Mouse (Mus musculus) mouse trophoblast stem cell (cell line): ENCODE results near the gene Kifc1.
"Not testable (repeated sequence)": the region's sequence is repeated elsewhere in the genome, so short reads cannot be mapped to it uniquely, and the experiment has no call there.

Experiments used
- in situ Hi-C, 2 experiments: fragments of 300-500 bp; cut with MseI, MboI; formaldehyde crosslinking; loops; 2 replicates in 1 of 2; 3 replicates in 1 of 2; pipeline ENCODE4 v1.15.1; 2025

Kifc1 gene

GRCm38 (mm10) chr17:33902079-33902478, 11.6 kb upstream of the Kifc1 start:
- in situ Hi-C loops = no loop called here

- in situ Hi-C loops = no loop called here
Observed at GRCm38 (mm10) chr17:33901653-33902052, 11.2 kb upstream of the Kifc1 start.

GRCm38 (mm10) chr17:33900989-33901314, 10.5 kb upstream of the Kifc1 start:
- in situ Hi-C loops = no loop called here

- in situ Hi-C loops = no loop called here
Observed at GRCm38 (mm10) chr17:33900281-33900988, 10.0 kb upstream of the Kifc1 start.

GRCm38 (mm10) chr17:33899642-33900041, 9.2 kb upstream of the Kifc1 start:
- in situ Hi-C loops = no loop called here

- in situ Hi-C loops = not testable (repeated sequence)
Observed at GRCm38 (mm10) chr17:33898193-33898592, 7.7 kb upstream of the Kifc1 start.

- in situ Hi-C loops = no loop called here
Observed at GRCm38 (mm10) chr17:33897114-33897794, 6.8 kb upstream of the Kifc1 start.

GRCm38 (mm10) chr17:33893011-33893410, 2.5 kb upstream of the Kifc1 start:
- in situ Hi-C loops = not testable (repeated sequence)

- in situ Hi-C loops = no loop called here
Observed at GRCm38 (mm10) chr17:33892429-33892828, 2.0 kb upstream of the Kifc1 start.

- in situ Hi-C loops = not testable (repeated sequence)
Observed at GRCm38 (mm10) chr17:33891892-33892291, 1.4 kb upstream of the Kifc1 start.

GRCm38 (mm10) chr17:33891357-33891756, 896 bp upstream of the Kifc1 start:
- in situ Hi-C loops = no loop called here

- in situ Hi-C loops = not testable (repeated sequence)
Observed at GRCm38 (mm10) chr17:33889941-33890532, 424 bp downstream of the Kifc1 start.

- in situ Hi-C loops = not testable (repeated sequence)
Observed at GRCm38 (mm10) chr17:33888230-33888629, 2.2 kb downstream of the Kifc1 start.

- in situ Hi-C loops = not testable (repeated sequence)
Observed at GRCm38 (mm10) chr17:33887802-33888201, 2.7 kb downstream of the Kifc1 start.

- in situ Hi-C loops = not testable (repeated sequence)
Observed at GRCm38 (mm10) chr17:33884320-33884719, 6.1 kb downstream of the Kifc1 start.

GRCm38 (mm10) chr17:33875797-33876196, 14.7 kb downstream of the Kifc1 start:
- in situ Hi-C loops = not testable (repeated sequence)

- in situ Hi-C loops = no loop called here
Observed at GRCm38 (mm10) chr17:33874411-33874810, 16.1 kb downstream of the Kifc1 start.

GRCm38 (mm10) chr17:33873537-33873936, 16.9 kb downstream of the Kifc1 start, which contains the start of gene Gm7029:
Gene Gm7029 (plus strand): TSS chr17:33873837.
- in situ Hi-C loops = not testable (repeated sequence)

- in situ Hi-C loops = no loop called here
Observed at GRCm38 (mm10) chr17:33865330-33866030, 25.0 kb downstream of the Kifc1 start.

- in situ Hi-C loops = no loop called here
Observed at GRCm38 (mm10) chr17:33857816-33858215, 32.6 kb downstream of the Kifc1 start.

- in situ Hi-C loops = no loop called here
Observed at GRCm38 (mm10) chr17:33851331-33851730, 39.1 kb downstream of the Kifc1 start.

- in situ Hi-C loops = no loop called here
Observed at GRCm38 (mm10) chr17:33848139-33848538, 42.3 kb downstream of the Kifc1 start.
